Mouse (Mus musculus): Measurements from ENCODE around the gene Zfp991.
"Not testable (repeated sequence)": the region's sequence is repeated elsewhere in the genome, so short reads cannot be mapped to it uniquely, and the experiment has no call there.

- TF ChIP-seq POLR2A (IDR thresholded peaks at IDR 0.05; ENCODE audit: borderline replicate concordance, extremely low read depth, insufficient read depth, insufficient read length, poor library complexity, severe bottlenecking); CTCF (IDR thresholded peaks at IDR 0.05; ENCODE audit: borderline replicate concordance, extremely low read depth, insufficient read depth, insufficient read length): not testable (repeated sequence)
These were observed 39.7 kb downstream of the Zfp991 start for GRCm38 (mm10) chr4:147171557-147171956.

All from brain, embryonic 14.5 days (tissue).